Mouse (Mus musculus): ENCODE measurements around the gene Fam189b.

GRCm38 (mm10) chr3:89213803-89214530 is 31.0 kb downstream of the Fam189b start:
- TF ChIP-seq CTCF (IDR thresholded peaks at IDR 0.05; ENCODE audit: control insufficient read depth, insufficient read depth, insufficient read length): no peak
- no peak for TF ChIP-seq MAX (IDR thresholded peaks at IDR 0.05)
- no peak for TF ChIP-seq MYOG (IDR thresholded peaks at IDR 0.05; ENCODE audit: control insufficient read depth, extremely low read depth, insufficient read length)
- no peak for TF ChIP-seq USF1 (IDR thresholded peaks at IDR 0.05; ENCODE audit: low read depth)
- TF ChIP-seq MYOD1 (IDR thresholded peaks at IDR 0.05; ENCODE audit: control insufficient read depth, insufficient read length, low read depth): no peak
- no peak for TF ChIP-seq FOSL1 (IDR thresholded peaks at IDR 0.05; ENCODE audit: insufficient read depth, low read length, poor library complexity, severe bottlenecking)
